Mouse (Mus musculus): ENCODE results near the gene Krtap4-7. TPM values are rescaled to one million over a fixed set of nuclear protein-coding genes. Genes with fewer than 3 reads are reported as not detected.
"Not testable (repeated sequence)": the region's sequence is repeated elsewhere in the genome, so short reads cannot be mapped to it uniquely, and the experiment has no call there.

The Krtap4-7 gene
- not detected in 2 replicates for polyA plus RNA-seq (2012)

- not testable (repeated sequence) for H3K4me3 ChIP-seq (replicated peaks); H3K27me3 ChIP-seq (ENCODE audit: control insufficient read depth); H3K4me1 ChIP-seq (ENCODE audit: control insufficient read depth)
Measured at GRCm38 (mm10) chr11:99643635-99644139, at the start of gene Krtap4-7. Gene Krtap4-7 (minus strand): TSS chr11:99644089.

GRCm38 (mm10) chr11:99690463-99690862 lies 46.6 kb upstream of the Krtap4-7 start, which contains the start of gene Gm14190:
Gene Gm14190 (minus strand): TSS chr11:99690740.
- no peaks in the 10 kb centered on the region for H3K4me1 ChIP-seq (ENCODE audit: control insufficient read depth)
- H3K36me3 ChIP-seq (ENCODE audit: control insufficient read depth), result no peaks in the 10 kb centered on the region
- H3K27me3 ChIP-seq (ENCODE audit: control insufficient read depth), result no peaks in the 10 kb centered on the region
- TF ChIP-seq TAL1 (IDR thresholded peaks at IDR 0.05; ENCODE audit: low read length) (no peak), GATA1 (IDR thresholded peaks at IDR 0.05; ENCODE audit: low read length) (no peak)
- H3K4me3 ChIP-seq (replicated peaks), result no peak within 1 kb of the TSS
- peaks cover 9% of the 10 kb centered on the region for H3K9me3 ChIP-seq (ENCODE audit: control insufficient read depth, low read length)

More at GRCm38 (mm10) chr11:99643635-99644139, at the start of gene Krtap4-7:
- H3K9me3 ChIP-seq (ENCODE audit: control insufficient read depth, low read length); H3K36me3 ChIP-seq (ENCODE audit: control insufficient read depth): not testable (repeated sequence)

- not testable (repeated sequence) for H3K27me3 ChIP-seq (ENCODE audit: control insufficient read depth); H3K36me3 ChIP-seq (ENCODE audit: control insufficient read depth); H3K9me3 ChIP-seq (ENCODE audit: control insufficient read depth, low read length); H3K4me3 ChIP-seq (replicated peaks); H3K4me1 ChIP-seq (ENCODE audit: control insufficient read depth)
Measured at GRCm38 (mm10) chr11:99685235-99685634, 41.3 kb upstream of the Krtap4-7 start.

GRCm38 (mm10) chr11:99683481-99683880 lies 39.6 kb upstream of the Krtap4-7 start:
- H3K4me3 ChIP-seq (replicated peaks), result no peak overlapping the region
- H3K4me1 ChIP-seq (ENCODE audit: control insufficient read depth), result no peaks in the 10 kb centered on the region
- TF ChIP-seq TAL1 (IDR thresholded peaks at IDR 0.05; ENCODE audit: low read length) (no peak), GATA1 (IDR thresholded peaks at IDR 0.05; ENCODE audit: low read length) (no peak)
- no peaks in the 10 kb centered on the region for H3K27me3 ChIP-seq (ENCODE audit: control insufficient read depth)
- no peaks in the 10 kb centered on the region for H3K36me3 ChIP-seq (ENCODE audit: control insufficient read depth)
- H3K9me3 ChIP-seq (ENCODE audit: control insufficient read depth, low read length), result peaks cover 8% of the 10 kb centered on the region

- Histone ChIP-seq H3K27me3 (ENCODE audit: control insufficient read depth) (no peaks in the 10 kb centered on the region), H3K4me3 (replicated peaks) (no peak within 1 kb of the TSS), H3K36me3 (ENCODE audit: control insufficient read depth) (no peaks in the 10 kb centered on the region), H3K4me1 (ENCODE audit: control insufficient read depth) (no peaks in the 10 kb centered on the region), H3K9me3 (ENCODE audit: control insufficient read depth, low read length) (peaks cover 8% of the 10 kb centered on the region; the same call in 1 of the 2 replicates)
- no peak for TF ChIP-seq GATA1 (IDR thresholded peaks at IDR 0.05; ENCODE audit: low read length)
- TF ChIP-seq TAL1 (IDR thresholded peaks at IDR 0.05; ENCODE audit: low read length), result no peak
Measured at GRCm38 (mm10) chr11:99665860-99666259, 22.0 kb upstream of the Krtap4-7 start, which contains the start of gene Krtap4-6. Gene Krtap4-6 (minus strand): TSS chr11:99665960.

- no peaks in the 10 kb centered on the region for H3K4me1 ChIP-seq (ENCODE audit: control insufficient read depth)
- H3K36me3 ChIP-seq (ENCODE audit: control insufficient read depth), result no peaks in the 10 kb centered on the region
- H3K27me3 ChIP-seq (ENCODE audit: control insufficient read depth), result no peaks in the 10 kb centered on the region
- peaks cover 8% of the 10 kb centered on the region; the same call in 1 of the 2 replicates for H3K9me3 ChIP-seq (ENCODE audit: control insufficient read depth, low read length)
- no peak overlapping the region for H3K4me3 ChIP-seq (replicated peaks)
- TF ChIP-seq GATA1 (IDR thresholded peaks at IDR 0.05; ENCODE audit: low read length) (no peak), TAL1 (IDR thresholded peaks at IDR 0.05; ENCODE audit: low read length) (no peak)
Measured at GRCm38 (mm10) chr11:99662802-99663201, 18.9 kb upstream of the Krtap4-7 start.

GRCm38 (mm10) chr11:99659256-99659655 lies 15.4 kb upstream of the Krtap4-7 start:
- Histone ChIP-seq H3K9me3 (ENCODE audit: control insufficient read depth, low read length) (peaks cover 3% of the 10 kb centered on the region; the same call in 1 of the 2 replicates), H3K4me3 (replicated peaks) (no peak overlapping the region), H3K27me3 (ENCODE audit: control insufficient read depth) (no peaks in the 10 kb centered on the region), H3K36me3 (ENCODE audit: control insufficient read depth) (no peaks in the 10 kb centered on the region), H3K4me1 (ENCODE audit: control insufficient read depth) (no peaks in the 10 kb centered on the region)
- TF ChIP-seq GATA1 (IDR thresholded peaks at IDR 0.05; ENCODE audit: low read length) (no peak), TAL1 (IDR thresholded peaks at IDR 0.05; ENCODE audit: low read length) (no peak)

GRCm38 (mm10) chr11:99658467-99659010 lies 14.7 kb upstream of the Krtap4-7 start, which contains the start of gene Gm11563:
Gene Gm11563 (minus strand): TSS chr11:99658960.
- not testable (repeated sequence) for H3K27me3 ChIP-seq (ENCODE audit: control insufficient read depth); H3K9me3 ChIP-seq (ENCODE audit: control insufficient read depth, low read length); H3K4me1 ChIP-seq (ENCODE audit: control insufficient read depth); H3K36me3 ChIP-seq (ENCODE audit: control insufficient read depth); H3K4me3 ChIP-seq (replicated peaks)

GRCm38 (mm10) chr11:99657051-99657450 lies 13.2 kb upstream of the Krtap4-7 start:
- Histone ChIP-seq H3K36me3 (ENCODE audit: control insufficient read depth) (no peaks in the 10 kb centered on the region), H3K4me3 (replicated peaks) (no peak overlapping the region), H3K27me3 (ENCODE audit: control insufficient read depth) (no peaks in the 10 kb centered on the region), H3K9me3 (ENCODE audit: control insufficient read depth, low read length) (no peaks in the 10 kb centered on the region; the same call in 1 of the 2 replicates), H3K4me1 (ENCODE audit: control insufficient read depth) (no peaks in the 10 kb centered on the region)
- TF ChIP-seq TAL1 (IDR thresholded peaks at IDR 0.05; ENCODE audit: low read length), result no peak
- no peak for TF ChIP-seq GATA1 (IDR thresholded peaks at IDR 0.05; ENCODE audit: low read length)

- Histone ChIP-seq H3K36me3 (ENCODE audit: control insufficient read depth) (no peaks in the 10 kb centered on the region), H3K9me3 (ENCODE audit: control insufficient read depth, low read length) (peaks cover 5% of the 10 kb centered on the region; the same call in 1 of the 2 replicates), H3K27me3 (ENCODE audit: control insufficient read depth) (no peaks in the 10 kb centered on the region), H3K4me1 (ENCODE audit: control insufficient read depth) (no peaks in the 10 kb centered on the region), H3K4me3 (replicated peaks) (no peak within 1 kb of the TSS)
- TF ChIP-seq TAL1 (IDR thresholded peaks at IDR 0.05; ENCODE audit: low read length) (no peak), GATA1 (IDR thresholded peaks at IDR 0.05; ENCODE audit: low read length) (no peak)
Measured at GRCm38 (mm10) chr11:99650136-99650535, 6.2 kb upstream of the Krtap4-7 start, which contains the start of gene Gm11555. Gene Gm11555 (minus strand): TSS chr11:99650236.
